Mouse (Mus musculus): ENCODE data around the gene Ppp2r2c. TPM values are rescaled to one million over a fixed set of nuclear protein-coding genes. Genes with fewer than 3 reads are reported as not detected.

Gene Ppp2r2c
- polyA plus RNA-seq, 2 experiments: not detected

GRCm38 (mm10) chr5:36911759-36912352, 43.5 kb downstream of the Ppp2r2c start:
- H3K9me3 ChIP-seq (ENCODE audit: control insufficient read depth, low read length): no peaks in the 10 kb centered on the region
- no peaks in the 10 kb centered on the region for H3K36me3 ChIP-seq (replicated peaks; ENCODE audit: control insufficient read depth, insufficient read depth, low read depth)
- no peaks in the 10 kb centered on the region for H3K4me1 ChIP-seq (replicated peaks; ENCODE audit: control insufficient read depth in 2 of 2, insufficient read depth in 2 of 2, low read length in 1 of 2)
- ATAC-seq (ENCODE audit: insufficient read depth) (no peak), DNase-seq (ENCODE audit: low read depth in 3 of 3, low spot score in 3 of 3) (no peak)
- 53% methylated on average over 11 of the region's 11 CpGs for WGBS (ENCODE audit: insufficient replicate concordance)
- no peak overlapping the region for H3K27ac ChIP-seq
- TF ChIP-seq EP300 (IDR thresholded peaks at IDR 0.05; ENCODE audit: low read depth): no peak
- TF ChIP-seq CTCF (IDR thresholded peaks at IDR 0.05; ENCODE audit: low read depth): no peak
- H3K4me2 ChIP-seq (ENCODE audit: low read depth): no peak overlapping the region
- no peak overlapping the region for H3K4me3 ChIP-seq (ENCODE audit: insufficient read depth in 1 of 2, low read depth in 2 of 2, low read length in 2 of 2)
- H3K27me3 ChIP-seq (ENCODE audit: control insufficient read depth, insufficient read depth, low read length): no peaks in the 10 kb centered on the region
- no peak overlapping the region for H3K9ac ChIP-seq (replicated peaks)

- DNase-seq (ENCODE audit: low read depth in 3 of 3, low spot score in 3 of 3): no peak
These were observed 44.4 kb downstream of the Ppp2r2c start for GRCm38 (mm10) chr5:36912602-36913310.

GRCm38 (mm10) chr5:36915256-36915655, 46.9 kb downstream of the Ppp2r2c start:
- TF ChIP-seq CTCF (IDR thresholded peaks at IDR 0.05; ENCODE audit: low read depth) (no peak), EP300 (IDR thresholded peaks at IDR 0.05; ENCODE audit: low read depth) (no peak)
- H3K36me3 ChIP-seq (replicated peaks; ENCODE audit: control insufficient read depth, insufficient read depth, low read depth): no peaks in the 10 kb centered on the region
- DNase-seq (ENCODE audit: low read depth in 3 of 3, low spot score in 3 of 3) (no peak), ATAC-seq (ENCODE audit: insufficient read depth) (no peak)
- no peaks in the 10 kb centered on the region for H3K9me3 ChIP-seq (ENCODE audit: control insufficient read depth, low read length)
- no peak overlapping the region for H3K4me3 ChIP-seq (ENCODE audit: insufficient read depth in 1 of 2, low read depth in 2 of 2, low read length in 2 of 2)
- no peaks in the 10 kb centered on the region for H3K27me3 ChIP-seq (ENCODE audit: control insufficient read depth, insufficient read depth, low read length)
- H3K4me2 ChIP-seq (ENCODE audit: low read depth): no peak overlapping the region
- H3K27ac ChIP-seq: no peak overlapping the region
- H3K9ac ChIP-seq (replicated peaks): no peak overlapping the region
- no peaks in the 10 kb centered on the region for H3K4me1 ChIP-seq (replicated peaks; ENCODE audit: control insufficient read depth in 2 of 2, insufficient read depth in 2 of 2, low read length in 1 of 2)
- WGBS (ENCODE audit: insufficient replicate concordance): 52% methylated on average over 3 of the region's 3 CpGs

More at GRCm38 (mm10) chr5:36912602-36913310, 44.4 kb downstream of the Ppp2r2c start:
- H3K4me3 ChIP-seq (ENCODE audit: insufficient read depth in 1 of 2, low read depth in 2 of 2, low read length in 2 of 2): no peak overlapping the region
- no peak for ATAC-seq (ENCODE audit: insufficient read depth)
- 47% methylated on average over 14 of the region's 14 CpGs for WGBS (ENCODE audit: insufficient replicate concordance)
- H3K36me3 ChIP-seq (replicated peaks; ENCODE audit: control insufficient read depth, insufficient read depth, low read depth): no peaks in the 10 kb centered on the region
- H3K9me3 ChIP-seq (ENCODE audit: control insufficient read depth, low read length): no peaks in the 10 kb centered on the region
- no peaks in the 10 kb centered on the region for H3K27me3 ChIP-seq (ENCODE audit: control insufficient read depth, insufficient read depth, low read length)
- TF ChIP-seq CTCF (IDR thresholded peaks at IDR 0.05; ENCODE audit: low read depth) (no peak), EP300 (IDR thresholded peaks at IDR 0.05; ENCODE audit: low read depth) (no peak)
- no peak overlapping the region for H3K27ac ChIP-seq
- no peak overlapping the region for H3K4me2 ChIP-seq (ENCODE audit: low read depth)
- no peak overlapping the region for H3K9ac ChIP-seq (replicated peaks)
- H3K4me1 ChIP-seq (replicated peaks; ENCODE audit: control insufficient read depth in 2 of 2, insufficient read depth in 2 of 2, low read length in 1 of 2): no peaks in the 10 kb centered on the region

GRCm38 (mm10) chr5:36916581-36916980, 48.3 kb downstream of the Ppp2r2c start:
- ATAC-seq (ENCODE audit: insufficient read depth): no peak
- H3K4me2 ChIP-seq (ENCODE audit: low read depth): no peak overlapping the region

GRCm38 (mm10) chr5:36917245-36917644, 48.9 kb downstream of the Ppp2r2c start:
- Histone ChIP-seq H3K9ac (replicated peaks) (no peak overlapping the region), H3K36me3 (replicated peaks; ENCODE audit: control insufficient read depth, insufficient read depth, low read depth) (no peaks in the 10 kb centered on the region), H3K27ac (no peak overlapping the region), H3K4me2 (ENCODE audit: low read depth) (no peak overlapping the region), H3K4me3 (ENCODE audit: insufficient read depth in 1 of 2, low read depth in 2 of 2, low read length in 2 of 2) (no peak overlapping the region), H3K9me3 (ENCODE audit: control insufficient read depth, low read length) (no peaks in the 10 kb centered on the region), H3K4me1 (replicated peaks; ENCODE audit: control insufficient read depth in 2 of 2, insufficient read depth in 2 of 2, low read length in 1 of 2) (no peaks in the 10 kb centered on the region), H3K27me3 (ENCODE audit: control insufficient read depth, insufficient read depth, low read length) (no peaks in the 10 kb centered on the region)
- TF ChIP-seq EP300 (IDR thresholded peaks at IDR 0.05; ENCODE audit: low read depth): no peak
- no peak for TF ChIP-seq CTCF (IDR thresholded peaks at IDR 0.05; ENCODE audit: low read depth)
- 48% methylated on average over 4 of the region's 4 CpGs for WGBS (ENCODE audit: insufficient replicate concordance)
- no peak for DNase-seq (ENCODE audit: low read depth in 3 of 3, low spot score in 3 of 3)
- ATAC-seq (ENCODE audit: insufficient read depth): no peak

More at GRCm38 (mm10) chr5:36916581-36916980, 48.3 kb downstream of the Ppp2r2c start:
- Histone ChIP-seq H3K9me3 (ENCODE audit: control insufficient read depth, low read length) (no peaks in the 10 kb centered on the region), H3K36me3 (replicated peaks; ENCODE audit: control insufficient read depth, insufficient read depth, low read depth) (no peaks in the 10 kb centered on the region), H3K4me3 (ENCODE audit: insufficient read depth in 1 of 2, low read depth in 2 of 2, low read length in 2 of 2) (no peak overlapping the region), H3K27me3 (ENCODE audit: control insufficient read depth, insufficient read depth, low read length) (no peaks in the 10 kb centered on the region), H3K9ac (replicated peaks) (no peak overlapping the region), H3K27ac (no peak overlapping the region), H3K4me1 (replicated peaks; ENCODE audit: control insufficient read depth in 2 of 2, insufficient read depth in 2 of 2, low read length in 1 of 2) (no peaks in the 10 kb centered on the region)
- TF ChIP-seq EP300 (IDR thresholded peaks at IDR 0.05; ENCODE audit: low read depth) (no peak), CTCF (IDR thresholded peaks at IDR 0.05; ENCODE audit: low read depth) (no peak)
- no peak for DNase-seq (ENCODE audit: low read depth in 3 of 3, low spot score in 3 of 3)
- WGBS (ENCODE audit: insufficient replicate concordance): 42% methylated on average over 4 of the region's 4 CpGs

Data from liver, embryonic 14.5 days (tissue).